Mouse (Mus musculus) cerebellum, adult 2 months (tissue): Measurements from ENCODE around the gene Tmem50a.
A peak's percentile ranks its signal among the peaks of the same experiment; 100 is the strongest.

Source experiments
- CTCF ChIP-seq: fragments of 200-500 bp; IDR thresholded peaks from 2 replicates; pipeline ENCODE4 v1.5.1; 2011; ENCODE audit warnings: low read depth, mild to moderate bottlenecking, control low read depth, low read length, moderate library complexity, borderline replicate concordance; ENCODE audit not compliant: insufficient read depth
- POLR2A ChIP-seq: fragments of 200-500 bp; IDR thresholded peaks from 2 replicates; pipeline ENCODE4 v1.6.1; 2011; ENCODE audit warnings: low read length, control low read depth, borderline replicate concordance; ENCODE audit not compliant: insufficient read depth

DNA sequence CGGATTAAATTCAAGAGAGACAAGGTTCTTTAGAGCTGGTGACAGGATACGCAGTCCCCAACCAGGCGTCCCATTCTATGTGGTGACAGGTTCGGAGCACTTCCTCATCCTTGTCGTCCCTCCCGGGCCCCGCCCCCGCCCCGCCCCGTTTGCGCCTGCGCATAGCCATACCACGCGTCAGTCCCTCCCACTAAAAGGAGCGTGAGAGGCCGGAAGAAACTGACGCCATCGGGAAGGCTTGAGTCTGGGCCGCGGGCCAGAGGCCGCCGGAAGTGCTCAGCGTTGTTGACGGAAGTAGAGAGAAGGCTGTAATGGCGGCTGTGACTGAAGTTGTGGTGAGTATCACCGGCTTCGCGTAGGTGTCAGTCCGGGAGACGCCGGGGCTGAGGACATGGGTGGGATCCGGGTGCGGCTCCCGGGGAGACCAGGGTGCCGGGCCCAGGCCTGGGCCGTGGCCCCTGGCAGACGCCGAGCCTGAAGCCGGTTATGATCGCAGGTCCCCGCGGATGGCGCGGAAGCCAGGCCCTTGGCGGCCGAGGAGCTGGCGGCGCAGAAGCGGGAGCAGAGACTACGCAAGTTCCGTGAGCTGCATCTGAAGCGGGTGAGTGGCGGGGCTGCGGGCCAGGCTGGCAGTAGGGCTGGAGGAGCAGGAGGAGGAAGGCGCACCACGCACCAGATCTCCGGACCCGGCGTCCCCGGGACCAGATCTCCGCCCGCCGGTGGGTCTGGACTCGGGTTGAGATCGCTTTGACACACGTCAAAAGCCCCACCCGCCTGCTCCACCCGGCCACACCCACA lies 16.1 kb upstream of the Tmem50a start, which contains the start of gene Syf2:
- TF ChIP-seq POLR2A (peak; percentile 73; the same call in 1 of the 2 replicates), CTCF (no peak)
